Mouse (Mus musculus): ENCODE measurements around the gene Yaf2. TPM values are rescaled to one million over a fixed set of nuclear protein-coding genes. Genes with fewer than 3 reads are reported as not detected.

Gene Yaf2
- polyA plus RNA-seq, 2 experiments = 14.3 to 23.1 TPM

DNA sequence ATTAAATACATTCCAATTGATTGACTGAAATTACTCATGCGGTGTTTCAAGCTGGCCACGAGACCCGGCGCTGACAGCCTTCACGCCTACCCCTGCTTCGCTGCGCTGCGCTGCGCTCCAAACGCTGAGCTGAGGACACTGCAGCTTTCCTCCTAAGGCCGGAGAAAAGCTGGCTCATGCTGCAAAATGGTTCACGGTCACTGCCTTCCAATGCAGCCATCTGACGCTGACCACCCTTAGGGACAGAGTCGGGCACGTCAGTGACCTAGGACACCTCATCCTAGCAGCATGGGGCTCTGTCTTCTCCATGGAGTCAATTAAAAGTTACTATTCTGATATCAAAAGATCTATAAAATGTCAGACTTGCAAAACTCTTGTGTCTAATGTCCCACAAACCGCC, 70.4 kb downstream of the Yaf2 start:
- Histone ChIP-seq H3K4me2 (ENCODE audit: low read depth) (no peak overlapping the region), H3K4me1 (replicated peaks; ENCODE audit: control insufficient read depth in 2 of 2, insufficient read depth in 2 of 2, low read length in 1 of 2) (peaks cover 0 to 7% of the 10 kb centered on the region in 2 experiments; a peak in 2 of 4 replicates), H3K9ac (replicated peaks) (no peak overlapping the region), H3K27me3 (ENCODE audit: control insufficient read depth, insufficient read depth, low read length) (no peaks in the 10 kb centered on the region), H3K36me3 (replicated peaks; ENCODE audit: control insufficient read depth, insufficient read depth, low read depth) (no peaks in the 10 kb centered on the region; the same call in 1 of the 2 replicates), H3K4me3 (ENCODE audit: insufficient read depth in 1 of 2, low read depth in 2 of 2, low read length in 2 of 2) (no peak overlapping the region), H3K9me3 (ENCODE audit: control insufficient read depth, low read length) (no peaks in the 10 kb centered on the region), H3K27ac (no peak overlapping the region)
- TF ChIP-seq CTCF (IDR thresholded peaks at IDR 0.05; ENCODE audit: low read depth) = no peak
- TF ChIP-seq EP300 (IDR thresholded peaks at IDR 0.05; ENCODE audit: low read depth) = no peak
- no peak for ATAC-seq (ENCODE audit: insufficient read depth)
- 85% methylated on average over 16 of the region's 16 CpGs for WGBS (ENCODE audit: insufficient replicate concordance)
- DNase-seq (ENCODE audit: low read depth in 3 of 3, low spot score in 3 of 3) = no peak

DNA sequence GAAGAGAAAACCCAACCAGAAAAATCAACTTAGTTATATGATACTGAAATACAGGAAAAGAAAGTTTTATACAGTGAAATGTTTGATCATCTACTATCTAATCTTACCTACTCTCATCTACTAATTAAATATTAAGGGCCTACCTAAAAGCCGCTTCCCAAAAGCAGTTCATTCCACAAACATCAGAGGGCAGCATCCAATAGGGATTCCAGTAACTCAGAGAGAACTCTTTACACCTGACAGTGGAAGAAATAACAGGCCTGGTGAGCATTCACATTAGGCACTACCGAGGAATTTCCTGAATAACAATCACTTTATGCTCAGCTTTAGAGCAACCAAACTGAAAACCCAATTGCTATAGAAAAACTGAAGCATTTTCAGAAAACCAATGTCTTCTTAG, 71.0 kb downstream of the Yaf2 start:
- H3K4me2 ChIP-seq (ENCODE audit: low read depth) = no peak overlapping the region

DNA sequence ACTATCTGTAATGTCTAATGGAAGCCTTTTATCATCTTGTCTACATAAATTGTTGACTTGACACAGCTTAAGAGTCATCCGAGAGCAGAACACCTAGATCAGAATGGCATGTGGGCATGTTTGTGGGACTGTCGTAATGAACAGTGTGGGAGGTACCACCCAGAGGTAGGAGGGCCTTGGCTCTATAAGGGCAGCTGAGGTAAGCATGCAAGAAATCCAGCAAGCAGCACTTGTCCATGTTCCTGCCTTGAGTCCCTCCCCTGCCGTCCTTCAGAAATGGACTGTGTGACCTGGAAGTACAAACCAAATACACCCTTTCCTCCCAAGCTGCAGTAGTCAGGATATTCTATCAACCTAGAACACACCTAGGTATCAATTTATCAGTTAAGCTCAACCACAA, 71.5 kb downstream of the Yaf2 start:
- Histone ChIP-seq H3K9me3 (ENCODE audit: control insufficient read depth, low read length) (no peaks in the 10 kb centered on the region), H3K27ac (no peak overlapping the region), H3K4me3 (ENCODE audit: insufficient read depth in 1 of 2, low read depth in 2 of 2, low read length in 2 of 2) (no peak overlapping the region), H3K36me3 (replicated peaks; ENCODE audit: control insufficient read depth, insufficient read depth, low read depth) (no peaks in the 10 kb centered on the region; the same call in 1 of the 2 replicates), H3K4me1 (replicated peaks; ENCODE audit: control insufficient read depth in 2 of 2, insufficient read depth in 2 of 2, low read length in 1 of 2) (0 out of 4 replicates have a peak, but pooled peaks cover 0 to 2% of the 10 kb centered on the region in 2 experiments), H3K27me3 (ENCODE audit: control insufficient read depth, insufficient read depth, low read length) (no peaks in the 10 kb centered on the region), H3K9ac (replicated peaks) (no peak overlapping the region), H3K4me2 (ENCODE audit: low read depth) (no peak overlapping the region)
- ATAC-seq (ENCODE audit: insufficient read depth) (no peak), DNase-seq (ENCODE audit: low read depth in 3 of 3, low spot score in 3 of 3) (no peak)
- TF ChIP-seq CTCF (IDR thresholded peaks at IDR 0.05; ENCODE audit: low read depth) (no peak), EP300 (IDR thresholded peaks at IDR 0.05; ENCODE audit: low read depth) (no peak)
- 75% methylated on average over 3 of the region's 3 CpGs for WGBS (ENCODE audit: insufficient replicate concordance)

More for the DNA sequence above, 71.0 kb downstream of the Yaf2 start:
- DNase-seq (ENCODE audit: low read depth in 3 of 3, low spot score in 3 of 3) (no peak), ATAC-seq (ENCODE audit: insufficient read depth) (no peak)
- 67% methylated on average over 2 of the region's 2 CpGs for WGBS (ENCODE audit: insufficient replicate concordance)
- Histone ChIP-seq H3K4me1 (replicated peaks; ENCODE audit: control insufficient read depth in 2 of 2, insufficient read depth in 2 of 2, low read length in 1 of 2) (peaks cover 0 to 7% of the 10 kb centered on the region in 2 experiments; a peak in 2 of 4 replicates), H3K27me3 (ENCODE audit: control insufficient read depth, insufficient read depth, low read length) (no peaks in the 10 kb centered on the region), H3K36me3 (replicated peaks; ENCODE audit: control insufficient read depth, insufficient read depth, low read depth) (no peaks in the 10 kb centered on the region; the same call in 1 of the 2 replicates), H3K4me3 (ENCODE audit: insufficient read depth in 1 of 2, low read depth in 2 of 2, low read length in 2 of 2) (no peak overlapping the region), H3K9ac (replicated peaks) (no peak overlapping the region), H3K27ac (no peak overlapping the region), H3K9me3 (ENCODE audit: control insufficient read depth, low read length) (no peaks in the 10 kb centered on the region)
- TF ChIP-seq EP300 (IDR thresholded peaks at IDR 0.05; ENCODE audit: low read depth) (no peak), CTCF (IDR thresholded peaks at IDR 0.05; ENCODE audit: low read depth) (peak; percentile 29; the same call in 1 of the 2 replicates)

DNA sequence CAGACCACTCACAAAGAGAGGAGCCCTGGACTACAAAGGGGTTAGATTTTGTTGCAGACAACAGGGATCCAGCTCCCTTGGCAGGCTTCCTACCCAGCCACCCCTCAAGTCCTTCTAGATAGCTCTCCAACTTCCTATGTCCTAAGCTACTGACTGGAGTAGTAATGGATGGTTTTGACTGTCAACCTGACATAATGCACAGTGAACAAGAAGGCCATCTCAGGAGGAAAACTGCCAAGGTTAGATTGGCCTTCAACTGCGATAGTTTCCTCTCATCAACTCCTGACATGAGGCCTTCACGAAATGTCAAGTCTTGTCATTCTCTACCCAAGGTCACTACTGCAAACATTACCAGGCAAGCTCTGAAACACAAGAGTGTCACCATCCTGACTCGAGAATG, 72.5 kb downstream of the Yaf2 start:
- no peak overlapping the region for H3K4me3 ChIP-seq (ENCODE audit: insufficient read depth in 1 of 2, low read depth in 2 of 2, low read length in 2 of 2)
- H3K4me1 ChIP-seq (replicated peaks; ENCODE audit: control insufficient read depth in 2 of 2, insufficient read depth in 2 of 2, low read length in 1 of 2) = 0 out of 4 replicates have a peak, but pooled peaks cover 0 to 2% of the 10 kb centered on the region in 2 experiments
- no peaks in the 10 kb centered on the region for H3K27me3 ChIP-seq (ENCODE audit: control insufficient read depth, insufficient read depth, low read length)
- no peak overlapping the region for H3K27ac ChIP-seq
- no peak for ATAC-seq (ENCODE audit: insufficient read depth)
- WGBS (ENCODE audit: insufficient replicate concordance) = 71% methylated on average over 3 of the region's 3 CpGs
- no peak overlapping the region for H3K4me2 ChIP-seq (ENCODE audit: low read depth)
- H3K9ac ChIP-seq (replicated peaks) = no peak overlapping the region
- H3K9me3 ChIP-seq (ENCODE audit: control insufficient read depth, low read length) = no peaks in the 10 kb centered on the region
- H3K36me3 ChIP-seq (replicated peaks; ENCODE audit: control insufficient read depth, insufficient read depth, low read depth) = no peaks in the 10 kb centered on the region; the same call in 1 of the 2 replicates
- TF ChIP-seq CTCF (IDR thresholded peaks at IDR 0.05; ENCODE audit: low read depth) (no peak), EP300 (IDR thresholded peaks at IDR 0.05; ENCODE audit: low read depth) (no peak)
- no peak for DNase-seq (ENCODE audit: low read depth in 3 of 3, low spot score in 3 of 3)

DNA sequence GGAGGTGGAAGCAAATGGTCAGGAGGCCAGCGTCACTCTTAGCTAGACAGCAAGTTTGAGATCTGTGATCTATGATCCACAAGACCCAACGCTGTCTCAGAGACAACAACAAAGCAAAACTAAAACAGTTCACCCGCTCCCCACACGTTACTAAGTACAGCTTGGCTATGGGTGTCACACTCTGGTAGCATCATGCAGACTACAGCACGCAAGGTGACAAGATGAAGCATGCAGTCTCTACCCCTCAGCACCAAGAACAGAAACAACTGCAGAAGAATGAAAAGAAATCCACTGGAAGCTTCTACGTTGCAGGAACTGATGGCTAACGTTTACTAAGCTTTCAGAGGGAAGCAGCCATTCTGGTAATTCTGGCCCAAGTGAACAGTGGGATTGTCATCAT, 73.2 kb downstream of the Yaf2 start:
- ATAC-seq (ENCODE audit: insufficient read depth) = no peak
- Histone ChIP-seq H3K9ac (replicated peaks) (no peak overlapping the region), H3K36me3 (replicated peaks; ENCODE audit: control insufficient read depth, insufficient read depth, low read depth) (peaks cover 1% of the 10 kb centered on the region; the same call in 1 of the 2 replicates), H3K27me3 (ENCODE audit: control insufficient read depth, insufficient read depth, low read length) (no peaks in the 10 kb centered on the region), H3K4me2 (ENCODE audit: low read depth) (no peak overlapping the region), H3K27ac (no peak overlapping the region), H3K9me3 (ENCODE audit: control insufficient read depth, low read length) (no peaks in the 10 kb centered on the region), H3K4me1 (replicated peaks; ENCODE audit: control insufficient read depth in 2 of 2, insufficient read depth in 2 of 2, low read length in 1 of 2) (0 out of 4 replicates have a peak, but pooled peaks cover 0 to 2% of the 10 kb centered on the region in 2 experiments), H3K4me3 (ENCODE audit: insufficient read depth in 1 of 2, low read depth in 2 of 2, low read length in 2 of 2) (no peak overlapping the region)
- DNase-seq (ENCODE audit: low read depth in 3 of 3, low spot score in 3 of 3) = no peak
- TF ChIP-seq CTCF (IDR thresholded peaks at IDR 0.05; ENCODE audit: low read depth) (no peak), EP300 (IDR thresholded peaks at IDR 0.05; ENCODE audit: low read depth) (no peak)
- 75% methylated on average over 7 of the region's 7 CpGs for WGBS (ENCODE audit: insufficient replicate concordance)

Data from liver, embryonic 14.5 days (tissue).